Mouse (Mus musculus): ENCODE measurements at regions not wholly inside any gene's neighbourhood (a gene's known extent, or its start where the extent isn't known, plus 50 kb on each side); places are given as distances from the start of the nearest gene placed in this dataset.

- no peaks in the 10 kb centered on the region for H3K27me3 ChIP-seq (ENCODE audit: control insufficient read depth, insufficient read depth, low read length)
- peaks cover 21% of the 10 kb centered on the region; the same call in 1 of the 2 replicates for H3K4me1 ChIP-seq (ENCODE audit: control insufficient read depth, insufficient read depth)
- H3K4me3 ChIP-seq (ENCODE audit: low read depth, low read length): no peak overlapping the region
- no peak overlapping the region; the same call in 1 of the 2 replicates for H3K4me2 ChIP-seq (ENCODE audit: low read depth, low read length)
- WGBS: 36% methylated on average over 6 of the region's 6 CpGs
- DNase-seq (ENCODE audit: low spot score) (no peak), ATAC-seq (ENCODE audit: insufficient read depth, low read depth) (no peak)
- TF ChIP-seq EP300 (IDR thresholded peaks at IDR 0.05; ENCODE audit: low read depth): no peak
- no peak for TF ChIP-seq CTCF (IDR thresholded peaks at IDR 0.05; ENCODE audit: low read depth)
- no peaks in the 10 kb centered on the region for H3K36me3 ChIP-seq (replicated peaks; ENCODE audit: control insufficient read depth, insufficient read depth, low read length)
- H3K9me3 ChIP-seq (replicated peaks; ENCODE audit: control insufficient read depth, low read length): no peaks in the 10 kb centered on the region
- H3K27ac ChIP-seq (ENCODE audit: low read depth): no peak overlapping the region
- no peak overlapping the region for H3K9ac ChIP-seq (replicated peaks; ENCODE audit: low read depth, low read length)
These were observed 68.6 kb downstream of the Dad1 start for GRCm38 (mm10) chr14:54185265-54185830.

GRCm38 (mm10) chr14:54183873-54184272, 70.0 kb downstream of the Dad1 start:
- WGBS: 70% methylated on average over 3 of the region's 3 CpGs
- no peak overlapping the region for H3K4me3 ChIP-seq (ENCODE audit: low read depth, low read length)
- no peaks in the 10 kb centered on the region for H3K9me3 ChIP-seq (replicated peaks; ENCODE audit: control insufficient read depth, low read length)
- no peak for TF ChIP-seq CTCF (IDR thresholded peaks at IDR 0.05; ENCODE audit: low read depth)
- TF ChIP-seq EP300 (IDR thresholded peaks at IDR 0.05; ENCODE audit: low read depth): no peak
- no peak for ATAC-seq (ENCODE audit: insufficient read depth, low read depth)
- DNase-seq (ENCODE audit: low spot score): no peak
- H3K4me1 ChIP-seq (ENCODE audit: control insufficient read depth, insufficient read depth): peaks cover 13% of the 10 kb centered on the region; the same call in 1 of the 2 replicates
- no peaks in the 10 kb centered on the region for H3K36me3 ChIP-seq (replicated peaks; ENCODE audit: control insufficient read depth, insufficient read depth, low read length)
- no peak overlapping the region for H3K4me2 ChIP-seq (ENCODE audit: low read depth, low read length)
- no peak overlapping the region for H3K9ac ChIP-seq (replicated peaks; ENCODE audit: low read depth, low read length)
- H3K27ac ChIP-seq (ENCODE audit: low read depth): no peak overlapping the region
- no peaks in the 10 kb centered on the region for H3K27me3 ChIP-seq (ENCODE audit: control insufficient read depth, insufficient read depth, low read length)

GRCm38 (mm10) chr14:54182838-54183237, 71.1 kb downstream of the Dad1 start:
- no peak overlapping the region for H3K27ac ChIP-seq (ENCODE audit: low read depth)
- no peaks in the 10 kb centered on the region for H3K27me3 ChIP-seq (ENCODE audit: control insufficient read depth, insufficient read depth, low read length)
- ATAC-seq (ENCODE audit: insufficient read depth, low read depth) (no peak), DNase-seq (ENCODE audit: low spot score) (no peak)
- no peak overlapping the region for H3K4me3 ChIP-seq (ENCODE audit: low read depth, low read length)
- H3K4me1 ChIP-seq (ENCODE audit: control insufficient read depth, insufficient read depth): peaks cover 12% of the 10 kb centered on the region; the same call in 1 of the 2 replicates
- TF ChIP-seq CTCF (IDR thresholded peaks at IDR 0.05; ENCODE audit: low read depth): no peak
- TF ChIP-seq EP300 (IDR thresholded peaks at IDR 0.05; ENCODE audit: low read depth): no peak
- WGBS: 85% methylated on average over 10 of the region's 10 CpGs
- no peaks in the 10 kb centered on the region for H3K36me3 ChIP-seq (replicated peaks; ENCODE audit: control insufficient read depth, insufficient read depth, low read length)
- no peak overlapping the region for H3K4me2 ChIP-seq (ENCODE audit: low read depth, low read length)
- H3K9me3 ChIP-seq (replicated peaks; ENCODE audit: control insufficient read depth, low read length): no peaks in the 10 kb centered on the region
- no peak overlapping the region for H3K9ac ChIP-seq (replicated peaks; ENCODE audit: low read depth, low read length)

GRCm38 (mm10) chr14:54181306-54181705, 72.6 kb downstream of the Dad1 start:
- Histone ChIP-seq H3K9ac (replicated peaks; ENCODE audit: low read depth, low read length) (no peak overlapping the region), H3K9me3 (replicated peaks; ENCODE audit: control insufficient read depth, low read length) (no peaks in the 10 kb centered on the region), H3K27me3 (ENCODE audit: control insufficient read depth, insufficient read depth, low read length) (no peaks in the 10 kb centered on the region), H3K4me3 (ENCODE audit: low read depth, low read length) (no peak overlapping the region), H3K27ac (ENCODE audit: low read depth) (peak overlapping the region; percentile 40), H3K4me1 (ENCODE audit: control insufficient read depth, insufficient read depth) (peaks cover 16% of the 10 kb centered on the region; the same call in 1 of the 2 replicates), H3K36me3 (replicated peaks; ENCODE audit: control insufficient read depth, insufficient read depth, low read length) (no peaks in the 10 kb centered on the region), H3K4me2 (ENCODE audit: low read depth, low read length) (no peak overlapping the region)
- DNase-seq (ENCODE audit: low spot score): no peak
- no peak for TF ChIP-seq EP300 (IDR thresholded peaks at IDR 0.05; ENCODE audit: low read depth)
- TF ChIP-seq CTCF (IDR thresholded peaks at IDR 0.05; ENCODE audit: low read depth): no peak
- WGBS: 65% methylated on average over 3 of the region's 3 CpGs
- no peak for ATAC-seq (ENCODE audit: insufficient read depth, low read depth)

- no peak overlapping the region for H3K9ac ChIP-seq (replicated peaks; ENCODE audit: low read depth, low read length)
- no peaks in the 10 kb centered on the region for H3K36me3 ChIP-seq (replicated peaks; ENCODE audit: control insufficient read depth, insufficient read depth, low read length)
- no peak for ATAC-seq (ENCODE audit: insufficient read depth, low read depth)
- peaks cover 12% of the 10 kb centered on the region; the same call in 1 of the 2 replicates for H3K4me1 ChIP-seq (ENCODE audit: control insufficient read depth, insufficient read depth)
- no peaks in the 10 kb centered on the region for H3K27me3 ChIP-seq (ENCODE audit: control insufficient read depth, insufficient read depth, low read length)
- DNase-seq (ENCODE audit: low spot score): no peak
- H3K4me3 ChIP-seq (ENCODE audit: low read depth, low read length): no peak overlapping the region
- no peak for TF ChIP-seq CTCF (IDR thresholded peaks at IDR 0.05; ENCODE audit: low read depth)
- TF ChIP-seq EP300 (IDR thresholded peaks at IDR 0.05; ENCODE audit: low read depth): no peak
- WGBS: 67% methylated on average over 3 of the region's 3 CpGs
- H3K9me3 ChIP-seq (replicated peaks; ENCODE audit: control insufficient read depth, low read length): no peaks in the 10 kb centered on the region
- no peak overlapping the region for H3K4me2 ChIP-seq (ENCODE audit: low read depth, low read length)
- H3K27ac ChIP-seq (ENCODE audit: low read depth): peak overlapping the region; percentile 40
These were observed 73.2 kb downstream of the Dad1 start for GRCm38 (mm10) chr14:54180754-54181153.

GRCm38 (mm10) chr14:54180271-54180670, 73.6 kb downstream of the Dad1 start:
- no peak for TF ChIP-seq CTCF (IDR thresholded peaks at IDR 0.05; ENCODE audit: low read depth)
- no peak for TF ChIP-seq EP300 (IDR thresholded peaks at IDR 0.05; ENCODE audit: low read depth)
- Histone ChIP-seq H3K4me3 (ENCODE audit: low read depth, low read length) (no peak overlapping the region), H3K36me3 (replicated peaks; ENCODE audit: control insufficient read depth, insufficient read depth, low read length) (no peaks in the 10 kb centered on the region), H3K4me1 (ENCODE audit: control insufficient read depth, insufficient read depth) (peaks cover 12% of the 10 kb centered on the region; the same call in 1 of the 2 replicates), H3K9ac (replicated peaks; ENCODE audit: low read depth, low read length) (no peak overlapping the region), H3K27me3 (ENCODE audit: control insufficient read depth, insufficient read depth, low read length) (no peaks in the 10 kb centered on the region), H3K9me3 (replicated peaks; ENCODE audit: control insufficient read depth, low read length) (no peaks in the 10 kb centered on the region), H3K27ac (ENCODE audit: low read depth) (no peak overlapping the region; the same call in 1 of the 2 replicates), H3K4me2 (ENCODE audit: low read depth, low read length) (no peak overlapping the region)
- DNase-seq (ENCODE audit: low spot score) (no peak), ATAC-seq (ENCODE audit: insufficient read depth, low read depth) (no peak)
- 32% methylated on average over 3 of the region's 3 CpGs for WGBS

Measured in heart, postnatal 0 days (tissue).